Mouse (Mus musculus): ENCODE measurements at regions not wholly inside any gene's neighbourhood (a gene's known extent, or its start where the extent isn't known, plus 50 kb on each side); places are given as distances from the start of the nearest gene placed in this dataset.

DNA sequence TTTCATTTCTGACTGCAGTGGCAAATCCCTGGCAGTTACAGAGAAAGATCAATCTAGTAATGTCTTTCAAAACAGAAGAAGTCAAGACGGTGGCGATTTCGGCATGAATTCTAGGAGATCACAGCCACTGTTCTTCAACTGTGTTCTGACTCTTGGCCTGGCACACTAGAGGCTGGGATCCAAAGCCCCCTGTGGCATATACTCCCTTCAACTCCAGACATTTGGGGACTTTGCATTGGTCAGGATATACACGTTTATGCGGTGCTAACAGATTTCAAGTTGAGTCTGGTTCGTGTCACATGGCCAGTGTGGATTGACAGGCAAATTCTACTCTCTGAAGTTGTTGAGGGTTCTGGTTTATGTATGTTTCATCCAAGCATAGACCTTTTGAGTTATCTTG lies 130.3 kb downstream of the Kdr start:
- no peak for TF ChIP-seq CTCF (IDR thresholded peaks at IDR 0.05 in 2 of 3, conservative IDR thresholded peaks at IDR 0.05 in 1 of 3; ENCODE audit: control insufficient read depth in 1 of 3, insufficient read depth in 1 of 3, low read depth in 2 of 3, low read length in 3 of 3, poor library complexity in 1 of 3, severe bottlenecking in 1 of 3)
- TF ChIP-seq CHD1 (IDR thresholded peaks at IDR 0.05; ENCODE audit: low read depth, low read length): no peak
- TF ChIP-seq POLR2AphosphoS2 (IDR thresholded peaks at IDR 0.05; ENCODE audit: low read length): no peak
- TF ChIP-seq MAX (IDR thresholded peaks at IDR 0.05; ENCODE audit: low read length): no peak
- TF ChIP-seq POLR2A (IDR thresholded peaks at IDR 0.05; ENCODE audit: control insufficient read depth in 1 of 2, insufficient read depth in 1 of 2, low read depth in 1 of 2, low read length in 2 of 2, poor library complexity in 1 of 2): no peak
- TF ChIP-seq MXI1 (IDR thresholded peaks at IDR 0.05; ENCODE audit: low read depth, low read length): no peak
- no peak for TF ChIP-seq TCF12 (IDR thresholded peaks at IDR 0.05; ENCODE audit: low read depth, low read length)
- no peak for TF ChIP-seq MAFK (IDR thresholded peaks at IDR 0.05; ENCODE audit: borderline replicate concordance, low read depth, low read length)
- no peak for TF ChIP-seq JUND (IDR thresholded peaks at IDR 0.05; ENCODE audit: low read depth, low read length)
- no peak for TF ChIP-seq CHD2 (IDR thresholded peaks at IDR 0.05; ENCODE audit: low read length)
- no peak for TF ChIP-seq SIN3A (IDR thresholded peaks at IDR 0.05; ENCODE audit: low read length)
- TF ChIP-seq ZC3H11A (IDR thresholded peaks at IDR 0.05; ENCODE audit: low read depth, low read length): no peak

Data from MEL (cell line).